Mouse (Mus musculus): Measurements from ENCODE around the gene Prkch. TPM values are rescaled to one million over a fixed set of nuclear protein-coding genes. Genes with fewer than 3 reads are reported as not detected.

Prkch gene
- polyA plus RNA-seq, 1 experiment, result 1.6 TPM

- Histone ChIP-seq H3K4me1 (ENCODE audit: control insufficient read depth, insufficient read depth, low read length) (no peaks in the 10 kb centered on the region), H3K27ac (ENCODE audit: control insufficient read depth, insufficient read depth, low read depth, low read length) (no peak overlapping the region), H3K4me3 (ENCODE audit: control insufficient read depth, low read depth, low read length) (no peak overlapping the region), H3K36me3 (ENCODE audit: control insufficient read depth, insufficient read depth, low read length) (no peaks in the 10 kb centered on the region), H3K27me3 (ENCODE audit: control insufficient read depth, insufficient read depth, low read length) (no peaks in the 10 kb centered on the region)
- TF ChIP-seq POLR2A (IDR thresholded peaks at IDR 0.05; ENCODE audit: control insufficient read depth, low read depth, low read length), result no peak
These were observed 127.5 kb downstream of the Prkch start for GRCm38 (mm10) chr12:73712122-73712521.

DNA sequence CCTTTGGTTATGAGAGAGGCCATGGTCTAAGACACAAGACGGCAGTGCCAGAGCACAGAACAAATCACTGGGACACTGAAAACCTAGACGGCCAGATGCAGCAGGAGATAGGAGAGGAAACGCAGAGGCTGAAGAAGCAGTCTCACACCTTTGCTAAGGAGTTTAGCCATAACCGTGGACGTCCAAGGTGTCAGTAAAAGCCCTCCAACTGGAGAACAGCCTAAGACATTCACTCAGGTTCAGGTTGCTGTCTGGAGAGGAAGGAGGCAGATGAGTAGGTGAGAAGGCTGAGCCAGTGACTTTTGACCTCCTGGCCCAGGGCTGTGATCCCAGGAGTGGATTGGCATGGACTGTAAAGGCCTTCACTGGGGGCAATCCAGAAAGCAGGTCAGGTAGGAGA is 130.0 kb downstream of the Prkch start:
- TF ChIP-seq POLR2A (IDR thresholded peaks at IDR 0.05; ENCODE audit: control insufficient read depth, low read depth, low read length) (no peak), CTCF (IDR thresholded peaks at IDR 0.05; ENCODE audit: control insufficient read depth, insufficient read depth, insufficient replicate concordance, low read depth, low read length) (no peak)

DNA sequence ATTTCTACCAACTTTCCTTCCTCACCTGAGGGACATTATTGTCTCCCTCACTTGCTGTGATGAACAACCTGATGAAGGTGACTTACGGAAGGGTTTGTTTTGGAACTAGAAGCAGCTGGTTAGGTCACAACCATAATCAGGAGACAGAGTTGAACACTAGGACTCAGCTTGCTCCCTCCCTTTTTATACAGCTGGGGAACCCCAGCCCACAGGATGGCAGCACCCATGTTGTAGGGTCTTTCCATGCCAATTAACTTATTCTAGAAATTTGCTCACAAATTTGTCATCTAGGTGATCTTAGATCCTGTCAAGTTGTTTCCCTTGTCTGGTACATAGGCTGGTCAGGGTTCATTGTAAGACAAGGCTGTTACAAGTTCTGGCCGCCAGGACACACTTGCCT is 130.7 kb downstream of the Prkch start:
- Histone ChIP-seq H3K36me3 (ENCODE audit: control insufficient read depth, insufficient read depth, low read length) (no peaks in the 10 kb centered on the region), H3K4me3 (ENCODE audit: control insufficient read depth, low read depth, low read length) (no peak overlapping the region), H3K27me3 (ENCODE audit: control insufficient read depth, insufficient read depth, low read length) (no peaks in the 10 kb centered on the region), H3K4me1 (ENCODE audit: control insufficient read depth, insufficient read depth, low read length) (no peaks in the 10 kb centered on the region), H3K27ac (ENCODE audit: control insufficient read depth, insufficient read depth, low read depth, low read length) (no peak overlapping the region)
- TF ChIP-seq POLR2A (IDR thresholded peaks at IDR 0.05; ENCODE audit: control insufficient read depth, low read depth, low read length), result no peak
- no peak for TF ChIP-seq CTCF (IDR thresholded peaks at IDR 0.05; ENCODE audit: control insufficient read depth, insufficient read depth, insufficient replicate concordance, low read depth, low read length)

More for the DNA sequence above, 130.0 kb downstream of the Prkch start:
- Histone ChIP-seq H3K27me3 (ENCODE audit: control insufficient read depth, insufficient read depth, low read length) (no peaks in the 10 kb centered on the region), H3K27ac (ENCODE audit: control insufficient read depth, insufficient read depth, low read depth, low read length) (no peak overlapping the region), H3K4me1 (ENCODE audit: control insufficient read depth, insufficient read depth, low read length) (no peaks in the 10 kb centered on the region), H3K4me3 (ENCODE audit: control insufficient read depth, low read depth, low read length) (no peak overlapping the region), H3K36me3 (ENCODE audit: control insufficient read depth, insufficient read depth, low read length) (no peaks in the 10 kb centered on the region)

- H3K4me3 ChIP-seq (ENCODE audit: control insufficient read depth, low read depth, low read length), result no peak overlapping the region
- TF ChIP-seq CTCF (IDR thresholded peaks at IDR 0.05; ENCODE audit: control insufficient read depth, insufficient read depth, insufficient replicate concordance, low read depth, low read length) (no peak), POLR2A (IDR thresholded peaks at IDR 0.05; ENCODE audit: control insufficient read depth, low read depth, low read length) (no peak)
- H3K27me3 ChIP-seq (ENCODE audit: control insufficient read depth, insufficient read depth, low read length), result no peaks in the 10 kb centered on the region
- H3K36me3 ChIP-seq (ENCODE audit: control insufficient read depth, insufficient read depth, low read length), result no peaks in the 10 kb centered on the region
- H3K27ac ChIP-seq (ENCODE audit: control insufficient read depth, insufficient read depth, low read depth, low read length), result no peak overlapping the region
- H3K4me1 ChIP-seq (ENCODE audit: control insufficient read depth, insufficient read depth, low read length), result no peaks in the 10 kb centered on the region
These were observed 131.5 kb downstream of the Prkch start for GRCm38 (mm10) chr12:73715954-73716731.

GRCm38 (mm10) chr12:73718036-73718435 is 133.4 kb downstream of the Prkch start:
- no peak for TF ChIP-seq POLR2A (IDR thresholded peaks at IDR 0.05; ENCODE audit: control insufficient read depth, low read depth, low read length)
- no peak for TF ChIP-seq CTCF (IDR thresholded peaks at IDR 0.05; ENCODE audit: control insufficient read depth, insufficient read depth, insufficient replicate concordance, low read depth, low read length)
- Histone ChIP-seq H3K4me1 (ENCODE audit: control insufficient read depth, insufficient read depth, low read length) (no peaks in the 10 kb centered on the region), H3K27ac (ENCODE audit: control insufficient read depth, insufficient read depth, low read depth, low read length) (no peak overlapping the region)

DNA sequence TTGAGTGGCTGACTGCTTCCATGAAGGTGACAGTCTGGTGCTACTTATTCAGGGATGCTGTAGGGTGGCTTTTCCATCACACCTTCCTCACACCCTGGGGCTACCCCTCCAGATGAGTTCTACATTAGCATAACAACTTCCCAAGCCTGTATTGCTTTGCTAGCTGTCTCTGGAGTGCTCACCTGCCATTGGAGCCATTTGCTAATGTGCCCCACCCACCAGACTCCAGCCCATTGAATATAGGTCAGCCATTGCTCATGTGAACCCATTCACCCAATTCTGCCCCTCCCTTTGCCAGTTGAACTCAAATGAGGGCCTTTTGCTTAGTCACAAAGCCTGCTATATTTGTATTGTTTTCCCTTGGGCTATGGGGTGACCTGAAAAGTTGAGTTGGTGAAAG is 135.2 kb downstream of the Prkch start:
- Histone ChIP-seq H3K36me3 (ENCODE audit: control insufficient read depth, insufficient read depth, low read length) (no peaks in the 10 kb centered on the region), H3K27ac (ENCODE audit: control insufficient read depth, insufficient read depth, low read depth, low read length) (no peak overlapping the region), H3K27me3 (ENCODE audit: control insufficient read depth, insufficient read depth, low read length) (no peaks in the 10 kb centered on the region), H3K4me1 (ENCODE audit: control insufficient read depth, insufficient read depth, low read length) (no peaks in the 10 kb centered on the region), H3K4me3 (ENCODE audit: control insufficient read depth, low read depth, low read length) (no peak overlapping the region)
- TF ChIP-seq CTCF (IDR thresholded peaks at IDR 0.05; ENCODE audit: control insufficient read depth, insufficient read depth, insufficient replicate concordance, low read depth, low read length) (no peak), POLR2A (IDR thresholded peaks at IDR 0.05; ENCODE audit: control insufficient read depth, low read depth, low read length) (no peak)

More at GRCm38 (mm10) chr12:73718036-73718435, 133.4 kb downstream of the Prkch start:
- Histone ChIP-seq H3K4me3 (ENCODE audit: control insufficient read depth, low read depth, low read length) (no peak overlapping the region), H3K27me3 (ENCODE audit: control insufficient read depth, insufficient read depth, low read length) (no peaks in the 10 kb centered on the region), H3K36me3 (ENCODE audit: control insufficient read depth, insufficient read depth, low read length) (no peaks in the 10 kb centered on the region)

- Histone ChIP-seq H3K27ac (ENCODE audit: control insufficient read depth, insufficient read depth, low read depth, low read length) (no peak overlapping the region), H3K36me3 (ENCODE audit: control insufficient read depth, insufficient read depth, low read length) (no peaks in the 10 kb centered on the region), H3K4me1 (ENCODE audit: control insufficient read depth, insufficient read depth, low read length) (no peaks in the 10 kb centered on the region), H3K4me3 (ENCODE audit: control insufficient read depth, low read depth, low read length) (no peak overlapping the region), H3K27me3 (ENCODE audit: control insufficient read depth, insufficient read depth, low read length) (no peaks in the 10 kb centered on the region)
- TF ChIP-seq CTCF (IDR thresholded peaks at IDR 0.05; ENCODE audit: control insufficient read depth, insufficient read depth, insufficient replicate concordance, low read depth, low read length) (no peak), POLR2A (IDR thresholded peaks at IDR 0.05; ENCODE audit: control insufficient read depth, low read depth, low read length) (no peak)
These were observed 135.9 kb downstream of the Prkch start for GRCm38 (mm10) chr12:73720466-73720865.
